Mouse (Mus musculus) stomach, embryonic 14.5 days (tissue): Measurements from ENCODE around the gene Kmt2a. TPM values are rescaled to one million over a fixed set of nuclear protein-coding genes. Genes with fewer than 3 reads are reported as not detected.

ENCODE experiments used
- ATAC-seq: fragments of 200-750 bp; cut with Nextera tagmentation; 2 replicates; pipeline ENCODE4 v1.8.0; 2017; ENCODE audit warnings: low read depth, moderate TSS enrichment; ENCODE audit not compliant: insufficient number of reproducible peaks, insufficient read depth, low FRiP score
- H3K27ac ChIP-seq: fragments of 300-500 bp; sonication (generic); 2 replicates; pipeline ENCODE4 v1.5.1; 2014; ENCODE audit warnings: mild to moderate bottlenecking, low read length, moderate library complexity, mixed read lengths
- H3K27me3 ChIP-seq: fragments of 300-500 bp; sonication (generic); 2 replicates; pipeline ENCODE4 v1.6.1; 2014; ENCODE audit warnings: low read length, control low read depth, mixed read lengths; ENCODE audit not compliant: control insufficient read depth, insufficient read depth
- H3K36me3 ChIP-seq: fragments of 300-500 bp; sonication (generic); 2 replicates; pipeline ENCODE4 v1.6.1; 2014; ENCODE audit warnings: mild to moderate bottlenecking, control low read depth, low read length, moderate library complexity, mixed read lengths; ENCODE audit not compliant: control insufficient read depth, insufficient read depth
- H3K4me1 ChIP-seq: fragments of 300-500 bp; sonication (generic); 2 replicates; pipeline ENCODE4 v1.6.1; 2014; ENCODE audit warnings: low read length, control low read depth, mixed read lengths; ENCODE audit not compliant: control insufficient read depth, insufficient read depth
- H3K4me2 ChIP-seq: fragments of 300-500 bp; sonication (generic); replicated peaks from 2 replicates; pipeline ENCODE4 v1.6.1; 2014; ENCODE audit warnings: low read depth, low read length, control low read depth
- H3K4me3 ChIP-seq: fragments of 300-500 bp; sonication (generic); 2 replicates; pipeline ENCODE4 v1.5.1; 2014; ENCODE audit warnings: low read depth, low read length, control low read depth
- H3K9ac ChIP-seq: fragments of 300-500 bp; sonication (generic); replicated peaks from 2 replicates; pipeline ENCODE4 v1.6.1; 2014; ENCODE audit warnings: low read depth, mild to moderate bottlenecking, control low read depth, low read length, moderate library complexity, mixed read lengths
- H3K9me3 ChIP-seq: fragments of 300-500 bp; sonication (generic); 2 replicates; pipeline ENCODE4 v1.6.1; 2016; ENCODE audit warnings: low read depth, low read length, control low read depth; ENCODE audit not compliant: control insufficient read depth
- WGBS: fragments of 180-500 bp; shearing (Covaris S2); extraction: QIAGEN DNeasy Blood & Tissue Kit; methylation state at CpG from one replicate; pipeline ENCODE4 v1.1.7; 2014; 5-methylcytosine and 5-hydroxymethylcytosine counted together
- polyA plus RNA-seq: library from polyadenylated mRNA; unstranded; fragments of >200 nt; fragmentation: Nextera tagmentation; extraction: Ambion mirVana; gene quantifications from 2 replicates; pipeline ENCODE4 v1.2.1, GENCODE M21; 2014

Kmt2a gene
- polyA plus RNA-seq, result 12.7 and 15.9 TPM in 2 replicates

GRCm38 (mm10) chr9:44881221-44881871 is at the start of gene Kmt2a:
Gene Kmt2a, minus strand, starts transcription at chr9:44881296.
- peaks cover 26% of the 10 kb centered on the region for H3K4me1 ChIP-seq
- H3K27ac ChIP-seq, result peak within 1 kb of the TSS; percentile 98
- peaks cover 3% of the 10 kb centered on the region; the same call in 1 of the 2 replicates for H3K36me3 ChIP-seq
- H3K4me2 ChIP-seq, result peak within 1 kb of the TSS; percentile 97
- H3K9ac ChIP-seq, result peak within 1 kb of the TSS; percentile 94
- no peaks in the 10 kb centered on the region for H3K9me3 ChIP-seq
- no peaks in the 10 kb centered on the region for H3K27me3 ChIP-seq
- H3K4me3 ChIP-seq, result peak within 1 kb of the TSS; percentile 99
- peak; percentile 78 for ATAC-seq
- WGBS, result under 1% methylated on average over 51 of the region's 71 CpGs

GRCm38 (mm10) chr9:44921543-44921942 is 40.4 kb upstream of the Kmt2a start:
- Histone ChIP-seq H3K9ac (peak overlapping the region; percentile 37; the same call in 1 of the 2 replicates), H3K36me3 (no peaks in the 10 kb centered on the region; the same call in 1 of the 2 replicates), H3K4me3 (peak overlapping the region; percentile 93), H3K9me3 (no peaks in the 10 kb centered on the region), H3K27me3 (no peaks in the 10 kb centered on the region), H3K4me1 (peaks cover 4% of the 10 kb centered on the region; the same call in 1 of the 2 replicates), H3K4me2 (peak overlapping the region; percentile 48), H3K27ac (peak overlapping the region; percentile 83)
- no peak for ATAC-seq
- 75% methylated on average over 2 of the region's 2 CpGs for WGBS

GRCm38 (mm10) chr9:44921123-44921468 is 40.0 kb upstream of the Kmt2a start:
- WGBS, result 1% methylated on average over 8 of the region's 8 CpGs
- Histone ChIP-seq H3K9ac (peak overlapping the region; percentile 37; the same call in 1 of the 2 replicates), H3K27me3 (no peaks in the 10 kb centered on the region), H3K27ac (peak overlapping the region; percentile 83), H3K36me3 (no peaks in the 10 kb centered on the region; the same call in 1 of the 2 replicates), H3K4me2 (peak overlapping the region; percentile 48), H3K4me1 (peaks cover 4% of the 10 kb centered on the region; the same call in 1 of the 2 replicates), H3K9me3 (no peaks in the 10 kb centered on the region), H3K4me3 (peak overlapping the region; percentile 93)
- ATAC-seq, result peak; percentile 87; the same call in 1 of the 2 replicates

GRCm38 (mm10) chr9:44920374-44921122 is 39.5 kb upstream of the Kmt2a start, which contains the start of gene Atp5l:
Gene Atp5l, minus strand, starts transcription at chr9:44920742.
- H3K36me3 ChIP-seq, result no peaks in the 10 kb centered on the region; the same call in 1 of the 2 replicates
- H3K27me3 ChIP-seq, result no peaks in the 10 kb centered on the region
- under 1% methylated on average over 48 of the region's 48 CpGs for WGBS

GRCm38 (mm10) chr9:44919606-44920005 is 38.5 kb upstream of the Kmt2a start:
- Histone ChIP-seq H3K27ac (no peak overlapping the region), H3K27me3 (no peaks in the 10 kb centered on the region), H3K4me3 (peak overlapping the region; percentile 93), H3K36me3 (no peaks in the 10 kb centered on the region), H3K4me1 (peaks cover 12% of the 10 kb centered on the region; the same call in 1 of the 2 replicates), H3K9me3 (no peaks in the 10 kb centered on the region), H3K9ac (peak overlapping the region; percentile 92), H3K4me2 (peak overlapping the region; percentile 69)
- ATAC-seq, result no peak
- 38% methylated on average over 2 of the region's 2 CpGs for WGBS

More at GRCm38 (mm10) chr9:44920374-44921122, 39.5 kb upstream of the Kmt2a start, which contains the start of gene Atp5l:
- Histone ChIP-seq H3K9ac (peak within 1 kb of the TSS; percentile 92), H3K4me2 (peak within 1 kb of the TSS; percentile 69), H3K4me3 (peak within 1 kb of the TSS; percentile 93), H3K9me3 (no peaks in the 10 kb centered on the region), H3K27ac (peak within 1 kb of the TSS; percentile 83), H3K4me1 (peaks cover 4% of the 10 kb centered on the region; the same call in 1 of the 2 replicates)
- peak; percentile 82 for ATAC-seq

GRCm38 (mm10) chr9:44916196-44916595 is 35.1 kb upstream of the Kmt2a start:
- H3K27me3 ChIP-seq, result no peaks in the 10 kb centered on the region
- H3K4me3 ChIP-seq, result no peak overlapping the region
- no peaks in the 10 kb centered on the region for H3K9me3 ChIP-seq
- peaks cover 17% of the 10 kb centered on the region for H3K36me3 ChIP-seq
- H3K27ac ChIP-seq, result no peak overlapping the region
- ATAC-seq, result no peak
- no peak overlapping the region for H3K4me2 ChIP-seq
- peaks cover 12% of the 10 kb centered on the region; the same call in 1 of the 2 replicates for H3K4me1 ChIP-seq
- H3K9ac ChIP-seq, result no peak overlapping the region
- 57% methylated on average over 1 of the region's 1 CpGs for WGBS

- Histone ChIP-seq H3K36me3 (peaks cover 20% of the 10 kb centered on the region), H3K9ac (no peak overlapping the region), H3K4me3 (no peak overlapping the region), H3K4me1 (peaks cover 12% of the 10 kb centered on the region; the same call in 1 of the 2 replicates), H3K27me3 (no peaks in the 10 kb centered on the region), H3K9me3 (no peaks in the 10 kb centered on the region), H3K27ac (no peak overlapping the region), H3K4me2 (no peak overlapping the region)
- ATAC-seq, result no peak
- 25% methylated on average over 4 of the region's 4 CpGs for WGBS
These were observed 33.6 kb upstream of the Kmt2a start for GRCm38 (mm10) chr9:44914706-44915105.

- Histone ChIP-seq H3K27ac (no peak overlapping the region), H3K9ac (no peak overlapping the region), H3K27me3 (no peaks in the 10 kb centered on the region), H3K4me3 (no peak overlapping the region), H3K4me2 (no peak overlapping the region), H3K9me3 (no peaks in the 10 kb centered on the region), H3K36me3 (peaks cover 20% of the 10 kb centered on the region), H3K4me1 (peaks cover 7% of the 10 kb centered on the region; the same call in 1 of the 2 replicates)
- no peak for ATAC-seq
- 93% methylated on average over 4 of the region's 4 CpGs for WGBS
These were observed 30.3 kb upstream of the Kmt2a start for GRCm38 (mm10) chr9:44911365-44911764.
